Mouse (Mus musculus) intestine, postnatal 0 days (tissue): Measurements from ENCODE around the gene Keg1. TPM values are rescaled to one million over a fixed set of nuclear protein-coding genes. Genes with fewer than 3 reads are reported as not detected.

ENCODE experiments used
- ATAC-seq: fragments of 200-750 bp; cut with Nextera tagmentation; 2 replicates; pipeline ENCODE4 v1.8.0; 2017; ENCODE audit warnings: mild to moderate bottlenecking, moderate TSS enrichment, moderate library complexity
- H3K27ac ChIP-seq: fragments of 300-500 bp; sonication (generic); 2 replicates; pipeline ENCODE4 v1.5.1; 2014; ENCODE audit warnings: mild to moderate bottlenecking, low read depth, low read length, moderate library complexity
- H3K27me3 ChIP-seq: fragments of 300-500 bp; sonication (generic); replicated peaks from 2 replicates; pipeline ENCODE4 v1.6.1; 2014; ENCODE audit warnings: low read length, mixed read lengths; ENCODE audit not compliant: control insufficient read depth, insufficient read depth
- H3K36me3 ChIP-seq: fragments of 300-500 bp; sonication (generic); 2 replicates; pipeline ENCODE4 v1.6.1; 2014; ENCODE audit warnings: mild to moderate bottlenecking, moderate library complexity; ENCODE audit not compliant: control insufficient read depth, insufficient read depth
- H3K4me1 ChIP-seq: fragments of 300-500 bp; sonication (generic); replicated peaks from 2 replicates; pipeline ENCODE4 v1.6.1; 2014; ENCODE audit warnings: antibody characterized with exemption, low read length, mixed read lengths; ENCODE audit not compliant: control insufficient read depth, insufficient read depth
- H3K4me2 ChIP-seq: fragments of 300-500 bp; sonication (generic); replicated peaks from 2 replicates; pipeline ENCODE4 v1.6.1; 2014; ENCODE audit warnings: low read depth, mild to moderate bottlenecking, moderate library complexity
- H3K4me3 ChIP-seq: fragments of 300-500 bp; sonication (generic); 2 replicates; pipeline ENCODE4 v1.5.1; 2014; ENCODE audit warnings: low read depth, low read length
- H3K9ac ChIP-seq: fragments of 300-500 bp; sonication (generic); 2 replicates; pipeline ENCODE4 v1.6.1; 2014; ENCODE audit warnings: mild to moderate bottlenecking, low read depth, low read length
- H3K9me3 ChIP-seq: fragments of 300-500 bp; sonication (generic); 2 replicates; pipeline ENCODE4 v1.6.1; 2016; ENCODE audit warnings: mixed run types; ENCODE audit not compliant: control insufficient read depth
- CTCF ChIP-seq: sonication (generic); IDR thresholded peaks from 2 replicates; pipeline ENCODE4 v1.5.1; 2016; ENCODE audit warnings: low read depth, mild to moderate bottlenecking, control low read depth, antibody characterized with exemption, moderate library complexity
- whole genome bisulfite sequencing: fragments of 180-500 bp; shearing (Covaris S2); extraction: QIAGEN DNeasy Blood & Tissue Kit; methylation state at CpG from one replicate; pipeline ENCODE4 v1.1.7; 2014; 5-methylcytosine and 5-hydroxymethylcytosine counted together
- polyA plus RNA-seq: library from polyadenylated mRNA; unstranded; fragments of >200 nt; fragmentation: Nextera tagmentation; extraction: Ambion mirVana; gene quantifications from 2 replicates; pipeline ENCODE4 v1.2.1, GENCODE M21; 2015

Gene Keg1
- polyA plus RNA-seq, 1 experiment from 2014 or later, result 0.59 TPM

DNA sequence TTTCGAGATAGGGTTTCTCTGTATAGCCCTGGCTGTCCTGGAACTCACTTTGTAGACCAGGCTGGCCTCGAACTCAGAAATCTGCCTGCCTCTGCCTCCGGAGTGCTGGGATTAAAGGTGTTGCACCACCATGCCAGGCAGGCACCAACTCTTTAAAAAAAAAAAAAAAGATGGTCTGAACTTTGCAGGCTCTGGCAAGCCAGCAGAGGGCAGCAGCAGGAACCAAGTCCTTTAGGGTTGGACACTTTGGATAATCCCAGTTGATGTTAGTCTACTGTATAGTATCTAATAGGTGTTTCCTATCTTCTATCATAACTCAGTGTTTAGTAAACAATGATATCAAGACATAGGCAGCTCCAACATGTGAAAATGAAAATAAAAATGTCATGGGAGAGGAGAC, 26.7 kb downstream of the Keg1 start:
- H3K27ac ChIP-seq, result no peak overlapping the region
- H3K9me3 ChIP-seq, result no peaks in the 10 kb centered on the region
- ATAC-seq, result no peak
- peak; percentile 59 for TF ChIP-seq CTCF
- no peak overlapping the region for H3K4me2 ChIP-seq
- no peaks in the 10 kb centered on the region for H3K4me1 ChIP-seq
- no peak overlapping the region for H3K4me3 ChIP-seq
- no peaks in the 10 kb centered on the region for H3K27me3 ChIP-seq
- H3K9ac ChIP-seq, result no peak overlapping the region
- 74% methylated on average over 2 of the region's 3 CpGs for WGBS
- H3K36me3 ChIP-seq, result no peaks in the 10 kb centered on the region

GRCm38 (mm10) chr19:12725851-12726250, 30.3 kb downstream of the Keg1 start:
- H3K9me3 ChIP-seq, result no peaks in the 10 kb centered on the region
- no peaks in the 10 kb centered on the region for H3K27me3 ChIP-seq
- H3K4me1 ChIP-seq, result no peaks in the 10 kb centered on the region
- ATAC-seq, result no peak
- TF ChIP-seq CTCF, result no peak
- no peaks in the 10 kb centered on the region for H3K36me3 ChIP-seq
- no peak overlapping the region for H3K9ac ChIP-seq
- WGBS, result 73% methylated on average over 1 of the region's 1 CpGs
- no peak overlapping the region for H3K4me2 ChIP-seq
- no peak overlapping the region for H3K4me3 ChIP-seq
- no peak overlapping the region for H3K27ac ChIP-seq

- ATAC-seq, result no peak
- H3K9ac ChIP-seq, result no peak overlapping the region
- H3K36me3 ChIP-seq, result no peaks in the 10 kb centered on the region
- no peak overlapping the region for H3K27ac ChIP-seq
- WGBS, result 84% methylated on average over 1 of the region's 1 CpGs
- TF ChIP-seq CTCF, result no peak
- H3K4me3 ChIP-seq, result no peak overlapping the region
- H3K4me1 ChIP-seq, result no peaks in the 10 kb centered on the region
- no peaks in the 10 kb centered on the region; the same call in 1 of the 2 replicates for H3K9me3 ChIP-seq
- H3K27me3 ChIP-seq, result no peaks in the 10 kb centered on the region
- H3K4me2 ChIP-seq, result no peak overlapping the region
These were observed 35.5 kb downstream of the Keg1 start for GRCm38 (mm10) chr19:12731036-12731435.

DNA sequence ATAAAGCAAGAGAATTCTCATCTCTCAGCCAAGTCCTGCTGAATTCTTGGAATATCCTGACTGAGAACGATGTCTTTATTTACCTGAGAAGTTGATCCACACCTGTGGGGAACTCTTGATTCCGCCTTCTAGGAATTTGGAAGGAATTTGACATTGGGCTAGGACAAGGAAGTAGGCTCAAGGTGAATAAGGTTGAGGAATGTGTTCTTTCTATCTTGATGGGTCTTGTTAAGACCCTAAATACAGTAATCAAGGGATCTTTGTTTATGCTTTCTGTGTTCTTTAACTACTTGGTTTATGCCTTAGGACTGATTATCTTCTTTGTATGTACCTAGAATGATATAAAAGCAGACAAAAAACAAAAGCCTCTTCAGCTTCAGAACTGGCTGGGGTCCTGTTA, 36.4 kb downstream of the Keg1 start:
- no peak for ATAC-seq
- Histone ChIP-seq H3K9ac (no peak overlapping the region), H3K4me2 (no peak overlapping the region), H3K27me3 (no peaks in the 10 kb centered on the region), H3K9me3 (no peaks in the 10 kb centered on the region; the same call in 1 of the 2 replicates), H3K36me3 (no peaks in the 10 kb centered on the region), H3K27ac (no peak overlapping the region), H3K4me3 (no peak overlapping the region), H3K4me1 (no peaks in the 10 kb centered on the region)
- 70% methylated on average over 2 of the region's 2 CpGs for WGBS
- no peak for TF ChIP-seq CTCF

GRCm38 (mm10) chr19:12756286-12756685, 60.7 kb downstream of the Keg1 start:
- H3K9me3 ChIP-seq, result no peaks in the 10 kb centered on the region
- WGBS, result 82% methylated on average over 3 of the region's 3 CpGs
- no peak overlapping the region for H3K4me3 ChIP-seq
- H3K27me3 ChIP-seq, result no peaks in the 10 kb centered on the region
- TF ChIP-seq CTCF, result no peak
- H3K4me2 ChIP-seq, result no peak overlapping the region
- H3K27ac ChIP-seq, result no peak overlapping the region
- no peak for ATAC-seq
- no peaks in the 10 kb centered on the region for H3K4me1 ChIP-seq
- H3K36me3 ChIP-seq, result no peaks in the 10 kb centered on the region
- no peak overlapping the region for H3K9ac ChIP-seq

GRCm38 (mm10) chr19:12758936-12759478, 63.4 kb downstream of the Keg1 start:
- no peaks in the 10 kb centered on the region for H3K9me3 ChIP-seq
- no peak for TF ChIP-seq CTCF
- no peak overlapping the region for H3K9ac ChIP-seq
- no peaks in the 10 kb centered on the region for H3K27me3 ChIP-seq
- WGBS, result 86% methylated on average over 1 of the region's 1 CpGs
- ATAC-seq, result peak; percentile 54; the same call in 1 of the 2 replicates
- no peak overlapping the region for H3K4me3 ChIP-seq
- no peaks in the 10 kb centered on the region for H3K4me1 ChIP-seq
- H3K36me3 ChIP-seq, result peaks cover 3% of the 10 kb centered on the region
- no peak overlapping the region for H3K4me2 ChIP-seq
- no peak overlapping the region for H3K27ac ChIP-seq

- 81% methylated on average over 2 of the region's 2 CpGs for WGBS
- no peak overlapping the region for H3K27ac ChIP-seq
- no peak for TF ChIP-seq CTCF
These were observed 64.1 kb downstream of the Keg1 start for GRCm38 (mm10) chr19:12759656-12760055.

More at GRCm38 (mm10) chr19:12759656-12760055, 64.1 kb downstream of the Keg1 start:
- no peak overlapping the region for H3K4me3 ChIP-seq
- H3K9me3 ChIP-seq, result no peaks in the 10 kb centered on the region
- H3K9ac ChIP-seq, result no peak overlapping the region
- H3K36me3 ChIP-seq, result peaks cover 7% of the 10 kb centered on the region
- ATAC-seq, result no peak
- no peaks in the 10 kb centered on the region for H3K27me3 ChIP-seq
- no peaks in the 10 kb centered on the region for H3K4me1 ChIP-seq
- no peak overlapping the region for H3K4me2 ChIP-seq
